Mouse (Mus musculus) inflammation-experienced regulatory T-cells, adult 16 weeks (primary cell): ENCODE results near the gene Myo18b. TPM values are rescaled to one million over a fixed set of nuclear protein-coding genes. Genes with fewer than 3 reads are reported as not detected.

Experiments used
- polyA plus RNA-seq: library from polyadenylated mRNA; unstranded; fragments of 100-300 nt; shearing (Covaris generic); gene quantifications from one replicate; pipeline ENCODE4 v1.2.1, GENCODE M21; 2017

The Myo18b gene
- not detected for polyA plus RNA-seq

DNA sequence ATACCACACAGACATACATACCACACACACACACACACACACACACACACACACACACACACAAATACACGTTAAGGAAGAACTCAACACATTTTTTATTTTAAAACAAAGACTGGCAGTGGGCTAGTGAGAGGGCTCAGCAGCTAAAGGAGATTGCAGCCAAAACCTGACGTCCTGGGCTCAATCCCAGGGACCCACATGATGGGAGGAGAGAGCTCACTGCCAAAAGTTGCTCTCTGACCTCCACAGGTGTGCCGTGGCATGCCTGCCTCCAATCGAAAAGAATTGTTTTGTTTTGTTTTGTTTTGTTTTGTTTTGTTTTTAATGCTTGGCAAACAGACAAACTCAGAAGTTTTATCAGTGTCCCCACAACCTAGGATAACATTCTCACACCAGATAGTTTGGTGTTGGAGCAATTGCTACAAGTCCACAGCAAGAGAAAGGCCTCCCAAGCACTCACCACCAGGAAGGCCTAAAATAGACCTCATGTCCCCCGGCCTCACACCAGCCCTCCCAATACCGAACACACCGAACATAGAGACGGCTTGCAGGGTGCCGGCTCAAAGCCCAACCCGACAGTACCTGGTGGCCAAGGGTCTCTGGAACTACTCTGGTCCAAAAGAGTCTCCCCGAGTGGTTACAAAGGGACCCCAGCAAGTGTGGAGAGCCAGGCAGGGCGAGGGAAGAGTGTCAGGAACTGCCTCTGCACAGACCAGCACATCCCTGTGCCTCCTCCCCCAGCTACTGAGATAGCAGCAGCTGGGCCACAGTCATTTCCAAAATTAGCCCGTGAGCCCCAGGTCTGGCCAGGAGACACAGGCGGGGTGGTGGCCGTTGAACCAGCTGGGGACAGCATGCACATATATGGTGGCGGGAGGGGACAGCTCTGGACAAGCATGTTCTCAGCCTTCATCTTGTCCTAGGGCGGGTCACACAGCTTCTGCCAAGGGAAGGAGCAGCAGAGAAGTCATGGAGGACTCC, at the start of gene Myo18b:
TSS of gene Myo18b (minus strand) at position 689 of the 981 bp plus-strand sequence.

Other genes with a start within 250 kb of the Myo18b start
- 0.34 TPM for gene Grk3, start 119.4 kb upstream of the Myo18b start, polyA plus RNA-seq
- gene Crybb2, start 173.8 kb upstream of the Myo18b start, polyA plus RNA-seq: not detected
- not detected for gene Crybb3, start 185.2 kb upstream of the Myo18b start, polyA plus RNA-seq